Mouse (Mus musculus) neural tube, embryonic 13.5 days (tissue): ENCODE results near the gene Pigw. TPM values are rescaled to one million over a fixed set of nuclear protein-coding genes. Genes with fewer than 3 reads are reported as not detected.

Source experiments
- ATAC-seq: fragments of 200-750 bp; cut with Nextera tagmentation; 2 replicates; pipeline ENCODE4 v1.8.0; 2017; ENCODE audit warnings: low read depth, mild to moderate bottlenecking, moderate TSS enrichment, moderate library complexity
- H3K27ac ChIP-seq: fragments of 300-500 bp; sonication (generic); replicated peaks from 2 replicates; pipeline ENCODE4 v1.5.1; 2015; ENCODE audit warnings: moderate library complexity, mild to moderate bottlenecking, inconsistent platforms
- H3K27me3 ChIP-seq: fragments of 300-500 bp; sonication (generic); 2 replicates; pipeline ENCODE4 v1.6.1; 2015; ENCODE audit warnings: mild to moderate bottlenecking, inconsistent platforms
- H3K36me3 ChIP-seq: fragments of 300-500 bp; sonication (generic); 2 replicates; pipeline ENCODE4 v1.6.1; 2015; ENCODE audit warnings: mild to moderate bottlenecking, inconsistent platforms
- H3K4me1 ChIP-seq: fragments of 300-500 bp; sonication (generic); replicated peaks from 2 replicates; pipeline ENCODE4 v1.6.1; 2015; ENCODE audit warnings: inconsistent platforms
- H3K4me2 ChIP-seq: fragments of 300-500 bp; sonication (generic); 2 replicates; pipeline ENCODE4 v1.6.1; 2015; ENCODE audit warnings: inconsistent platforms, mild to moderate bottlenecking, moderate library complexity
- H3K4me3 ChIP-seq: fragments of 300-500 bp; sonication (generic); 2 replicates; pipeline ENCODE4 v1.5.1; 2015; ENCODE audit warnings: mild to moderate bottlenecking, inconsistent platforms
- H3K9ac ChIP-seq: fragments of 300-500 bp; sonication (generic); 2 replicates; pipeline ENCODE4 v1.6.1; 2015; ENCODE audit warnings: moderate library complexity, mild to moderate bottlenecking, inconsistent platforms
- H3K9me3 ChIP-seq: fragments of 300-500 bp; sonication (generic); 2 replicates; pipeline ENCODE4 v1.6.1; 2016; ENCODE audit warnings: inconsistent platforms
- WGBS: fragments of 180-500 bp; shearing (Covaris S2); methylation state at CpG from one replicate; pipeline ENCODE4 v1.1.7; 2015; 5-methylcytosine and 5-hydroxymethylcytosine counted together
- polyA plus RNA-seq: library from polyadenylated mRNA; unstranded; fragments of >200 nt; fragmentation: Nextera tagmentation; extraction: Ambion mirVana; gene quantifications from 2 replicates; pipeline ENCODE4 v1.2.1, GENCODE M21; 2015

Gene Pigw
- polyA plus RNA-seq = 2.5 and 2.6 TPM in 2 replicates

- peak; percentile 96 for ATAC-seq
- Histone ChIP-seq H3K9me3 (no peaks in the 10 kb centered on the region), H3K4me3 (peak within 1 kb of the TSS; percentile 65), H3K36me3 (peaks cover 23% of the 10 kb centered on the region), H3K27me3 (no peaks in the 10 kb centered on the region), H3K4me2 (peak within 1 kb of the TSS; percentile 95), H3K4me1 (peaks cover 21% of the 10 kb centered on the region), H3K9ac (peak within 1 kb of the TSS; percentile 85), H3K27ac (peak within 1 kb of the TSS; percentile 91)
- under 1% methylated on average over 81 of the region's 81 CpGs for WGBS
Observed at GRCm38 (mm10) chr11:84879772-84880464, at the start of gene Pigw, which contains the start of gene Myo19. Gene Pigw (minus strand): TSS chr11:84880285. Gene Myo19 (plus strand): TSS chr11:84880148.

- Histone ChIP-seq H3K9me3 (no peaks in the 10 kb centered on the region), H3K4me2 (no peak overlapping the region), H3K4me1 (peaks cover 6% of the 10 kb centered on the region), H3K4me3 (no peak overlapping the region), H3K27ac (no peak overlapping the region), H3K36me3 (no peaks in the 10 kb centered on the region), H3K27me3 (no peaks in the 10 kb centered on the region), H3K9ac (no peak overlapping the region)
- ATAC-seq = no peak
- WGBS = 89% methylated on average over 8 of the region's 8 CpGs
Observed at GRCm38 (mm10) chr11:84920981-84921380, 40.9 kb upstream of the Pigw start.

GRCm38 (mm10) chr11:84919951-84920350 lies 39.9 kb upstream of the Pigw start:
- Histone ChIP-seq H3K4me2 (no peak overlapping the region), H3K9me3 (no peaks in the 10 kb centered on the region), H3K27me3 (no peaks in the 10 kb centered on the region), H3K4me3 (no peak overlapping the region), H3K9ac (no peak overlapping the region), H3K4me1 (peaks cover 15% of the 10 kb centered on the region), H3K27ac (no peak overlapping the region), H3K36me3 (no peaks in the 10 kb centered on the region)
- ATAC-seq = no peak
- 73% methylated on average over 7 of the region's 7 CpGs for WGBS

DNA sequence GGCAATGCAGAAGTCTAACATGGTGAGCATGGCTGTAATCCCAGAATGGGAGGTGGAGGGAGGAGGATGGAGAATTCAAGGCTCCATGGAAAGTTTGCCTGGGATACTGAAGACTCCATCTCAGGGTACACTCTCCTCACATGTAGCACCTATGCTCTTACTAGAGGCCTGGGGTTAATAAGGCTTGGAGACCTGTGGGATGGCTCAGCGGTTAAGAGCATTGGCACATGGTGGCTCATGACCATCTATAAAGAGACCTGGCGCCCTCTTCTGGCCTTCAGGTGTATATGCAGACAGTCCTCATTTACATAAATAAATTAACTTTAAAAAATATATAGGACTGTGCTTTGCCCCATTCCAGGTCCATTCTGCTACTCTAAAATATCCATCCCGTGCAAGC lies 39.2 kb upstream of the Pigw start:
- Histone ChIP-seq H3K9ac (no peak overlapping the region), H3K4me1 (peaks cover 21% of the 10 kb centered on the region), H3K9me3 (no peaks in the 10 kb centered on the region), H3K27me3 (no peaks in the 10 kb centered on the region), H3K4me2 (no peak overlapping the region), H3K27ac (no peak overlapping the region), H3K36me3 (no peaks in the 10 kb centered on the region), H3K4me3 (no peak overlapping the region)
- 37% methylated on average over 3 of the region's 3 CpGs for WGBS
- no peak for ATAC-seq

- Histone ChIP-seq H3K36me3 (peaks cover 8% of the 10 kb centered on the region), H3K4me3 (no peak overlapping the region), H3K4me1 (peaks cover 24% of the 10 kb centered on the region), H3K27me3 (no peaks in the 10 kb centered on the region), H3K27ac (no peak overlapping the region), H3K4me2 (peak overlapping the region; percentile 32), H3K9ac (no peak overlapping the region), H3K9me3 (no peaks in the 10 kb centered on the region)
- WGBS = 5% methylated on average over 16 of the region's 16 CpGs
- ATAC-seq = peak; percentile 80; the same call in 1 of the 2 replicates
Observed at GRCm38 (mm10) chr11:84918425-84918824, 38.3 kb upstream of the Pigw start.

GRCm38 (mm10) chr11:84916703-84917300 lies 36.7 kb upstream of the Pigw start:
- Histone ChIP-seq H3K36me3 (peaks cover 25% of the 10 kb centered on the region), H3K4me1 (peaks cover 24% of the 10 kb centered on the region), H3K27ac (0 out of 2 replicates have a peak overlapping the region, but pooled peaks have one; percentile 33), H3K9me3 (no peaks in the 10 kb centered on the region), H3K27me3 (no peaks in the 10 kb centered on the region), H3K4me2 (peak overlapping the region; percentile 51), H3K4me3 (peak overlapping the region; percentile 95), H3K9ac (peak overlapping the region; percentile 88)
- no peak for ATAC-seq
- 65% methylated on average over 7 of the region's 7 CpGs for WGBS

- peak within 1 kb of the TSS; percentile 95 for H3K4me3 ChIP-seq
- peak within 1 kb of the TSS; percentile 90 for H3K4me2 ChIP-seq
- peaks cover 24% of the 10 kb centered on the region for H3K4me1 ChIP-seq
- H3K27ac ChIP-seq = 0 out of 2 replicates have a peak within 1 kb of the TSS, but pooled peaks have one; percentile 33
- peak within 1 kb of the TSS; percentile 88 for H3K9ac ChIP-seq
- no peaks in the 10 kb centered on the region for H3K27me3 ChIP-seq
- H3K36me3 ChIP-seq = peaks cover 30% of the 10 kb centered on the region
- ATAC-seq = peak; percentile 92
- 3% methylated on average over 34 of the region's 34 CpGs for WGBS
- no peaks in the 10 kb centered on the region for H3K9me3 ChIP-seq
Observed at GRCm38 (mm10) chr11:84916053-84916702, 36.1 kb upstream of the Pigw start, which contains the start of gene Znhit3. Gene Znhit3 (minus strand): TSS chr11:84916366.

DNA sequence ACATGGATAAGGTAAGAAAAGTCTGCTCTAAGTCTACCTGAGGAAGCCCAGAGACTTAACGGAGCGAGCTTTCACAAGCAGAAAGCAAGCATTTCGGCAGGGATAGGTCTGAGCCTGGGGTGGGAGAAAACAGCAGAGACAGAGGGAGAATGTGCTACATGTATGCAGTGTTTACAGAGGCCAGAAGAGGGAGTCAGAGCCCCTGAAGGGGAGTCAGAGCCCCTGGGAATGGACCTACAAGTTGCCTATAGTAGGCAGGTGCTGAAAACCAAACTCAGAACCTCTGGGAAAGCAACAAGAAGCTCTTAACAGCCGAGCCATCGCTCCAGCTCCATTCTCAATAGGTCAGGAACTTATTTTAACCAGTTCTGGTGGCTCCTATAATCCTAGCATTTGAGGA lies 34.6 kb upstream of the Pigw start:
- Histone ChIP-seq H3K27ac (no peak overlapping the region), H3K4me1 (peaks cover 24% of the 10 kb centered on the region), H3K36me3 (peaks cover 43% of the 10 kb centered on the region), H3K4me3 (no peak overlapping the region; the same call in 1 of the 2 replicates), H3K9ac (no peak overlapping the region), H3K9me3 (no peaks in the 10 kb centered on the region), H3K27me3 (no peaks in the 10 kb centered on the region), H3K4me2 (no peak overlapping the region)
- 83% methylated on average over 5 of the region's 5 CpGs for WGBS
- no peak for ATAC-seq

DNA sequence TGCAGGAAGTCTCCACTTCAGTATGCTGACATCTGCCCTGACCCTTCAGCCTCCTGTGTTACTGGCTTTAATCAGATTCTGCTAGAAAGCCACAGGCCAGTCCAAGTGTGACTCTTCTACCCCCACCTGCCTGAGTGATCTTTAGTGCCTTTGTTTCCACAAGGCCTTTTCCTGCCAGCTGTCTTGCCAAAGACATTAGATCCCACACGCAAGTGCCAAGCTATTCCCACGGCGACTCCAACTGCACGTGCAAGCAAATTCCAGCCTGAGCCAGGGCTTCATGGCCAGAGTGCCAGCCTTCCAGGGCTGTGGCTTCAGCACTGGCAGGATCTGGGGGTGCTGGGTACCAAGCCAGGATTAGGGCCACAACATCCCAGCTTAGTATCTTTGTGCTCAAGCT lies 30.3 kb upstream of the Pigw start:
- H3K4me3 ChIP-seq = no peak overlapping the region
- H3K4me1 ChIP-seq = peaks cover 14% of the 10 kb centered on the region
- no peak overlapping the region for H3K9ac ChIP-seq
- H3K27me3 ChIP-seq = no peaks in the 10 kb centered on the region
- no peak overlapping the region for H3K4me2 ChIP-seq
- H3K27ac ChIP-seq = no peak overlapping the region
- no peaks in the 10 kb centered on the region for H3K9me3 ChIP-seq
- 83% methylated on average over 4 of the region's 4 CpGs for WGBS
- H3K36me3 ChIP-seq = peaks cover 86% of the 10 kb centered on the region
- ATAC-seq = no peak

DNA sequence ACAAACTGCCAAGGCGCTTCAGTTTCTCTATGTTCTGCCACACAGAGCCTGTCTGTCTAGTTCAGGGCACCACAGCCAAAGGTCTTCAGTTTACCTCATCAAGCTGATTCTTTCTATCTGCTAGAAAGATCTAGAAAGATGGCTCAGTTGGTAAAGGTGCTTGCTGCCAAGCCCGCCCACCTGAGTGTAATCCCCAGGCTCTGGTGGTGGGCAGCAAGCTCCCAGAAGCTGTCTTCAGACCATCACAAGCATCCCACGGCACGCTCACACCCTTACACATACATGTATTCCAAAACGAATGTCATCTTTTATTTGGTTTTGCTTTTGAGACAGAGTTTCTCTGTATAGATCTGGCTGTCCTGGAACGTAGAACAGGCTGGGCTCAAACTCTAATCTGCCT lies 28.4 kb upstream of the Pigw start:
- no peak overlapping the region for H3K4me3 ChIP-seq
- 96% methylated on average over 6 of the region's 6 CpGs for whole genome bisulfite sequencing
- H3K27me3 ChIP-seq = no peaks in the 10 kb centered on the region
- H3K4me1 ChIP-seq = no peaks in the 10 kb centered on the region
- H3K9me3 ChIP-seq = no peaks in the 10 kb centered on the region
- peaks cover 97% of the 10 kb centered on the region for H3K36me3 ChIP-seq
- no peak for ATAC-seq
- H3K9ac ChIP-seq = no peak overlapping the region
- H3K27ac ChIP-seq = no peak overlapping the region
- no peak overlapping the region for H3K4me2 ChIP-seq

DNA sequence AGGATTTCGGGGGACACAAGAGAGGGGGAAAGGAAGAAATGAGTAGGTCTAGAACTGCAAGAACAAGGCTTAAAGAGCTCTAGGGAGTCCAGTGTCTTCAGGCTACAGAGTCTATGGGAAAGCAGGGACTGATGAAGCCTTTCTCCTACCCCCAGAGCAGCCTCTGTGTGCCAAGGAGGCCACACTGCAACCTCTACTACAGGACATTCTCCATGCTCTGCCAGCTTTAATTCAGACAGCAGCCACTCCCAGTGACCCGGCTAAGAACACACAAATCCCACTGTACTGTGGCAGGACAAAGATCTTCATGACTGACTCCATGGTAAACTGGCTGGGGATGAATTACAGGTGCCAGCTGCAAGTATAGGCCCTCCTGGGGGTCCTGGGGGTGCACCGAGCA lies 27.0 kb upstream of the Pigw start:
- Histone ChIP-seq H3K9me3 (no peaks in the 10 kb centered on the region), H3K4me1 (no peaks in the 10 kb centered on the region), H3K9ac (no peak overlapping the region), H3K36me3 (peaks cover 97% of the 10 kb centered on the region), H3K4me2 (no peak overlapping the region), H3K27me3 (no peaks in the 10 kb centered on the region), H3K27ac (no peak overlapping the region), H3K4me3 (no peak overlapping the region)
- WGBS = 77% methylated on average over 3 of the region's 3 CpGs
- no peak for ATAC-seq

DNA sequence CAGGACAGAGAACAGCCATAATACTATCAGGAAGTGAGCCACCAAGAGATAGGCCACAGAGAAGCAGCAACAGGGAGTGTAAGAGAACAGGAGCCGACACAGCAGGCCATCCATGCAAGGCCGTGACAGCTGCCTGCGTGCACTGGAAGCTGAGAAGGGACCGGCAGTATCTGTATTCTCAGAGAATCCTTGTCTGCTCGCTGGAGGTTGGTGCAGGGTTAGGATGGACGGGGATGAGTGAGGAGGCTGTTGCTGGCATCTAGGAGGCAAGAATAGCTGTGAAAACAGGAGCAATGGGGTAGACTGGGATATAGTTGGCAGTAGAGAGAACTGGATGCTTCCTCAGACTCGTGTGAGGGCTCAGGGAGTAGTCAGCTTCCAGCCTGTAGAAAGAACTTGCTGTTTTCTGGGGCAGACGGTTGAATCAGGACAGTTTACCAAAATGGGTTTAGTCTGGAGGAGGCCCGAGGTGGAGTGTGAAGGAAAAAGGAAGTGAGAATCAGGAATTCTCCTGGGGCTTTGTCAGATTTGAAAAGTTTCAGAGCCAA lies 24.6 kb upstream of the Pigw start:
- H3K27me3 ChIP-seq = no peaks in the 10 kb centered on the region
- no peak overlapping the region for H3K4me3 ChIP-seq
- H3K27ac ChIP-seq = no peak overlapping the region
- 88% methylated on average over 9 of the region's 9 CpGs for WGBS
- H3K4me2 ChIP-seq = no peak overlapping the region
- no peaks in the 10 kb centered on the region for H3K9me3 ChIP-seq
- no peak for ATAC-seq
- H3K9ac ChIP-seq = no peak overlapping the region
- H3K4me1 ChIP-seq = no peaks in the 10 kb centered on the region
- peaks cover 100% of the 10 kb centered on the region for H3K36me3 ChIP-seq
